Mouse (Mus musculus) intestine, embryonic 14.5 days (tissue): Measurements from ENCODE around the gene Defb19. TPM values are rescaled to one million over a fixed set of nuclear protein-coding genes. Genes with fewer than 3 reads are reported as not detected.

Source experiments
- ATAC-seq: fragments of 200-750 bp; cut with Nextera tagmentation; replicated peaks from 2 replicates; pipeline ENCODE4 v1.8.0; 2017; ENCODE audit warnings: low read depth, moderate number of reproducible peaks, moderate TSS enrichment, moderate library complexity; ENCODE audit not compliant: low FRiP score, low TSS enrichment
- DNase-seq: peaks from one replicate; pipeline ENCODE4 v3.0.0-alpha.2; 2018; ENCODE audit warnings: low spot score
- H3K27ac ChIP-seq: fragments of 300-500 bp; sonication (generic); 2 replicates; pipeline ENCODE4 v1.5.1; 2014; ENCODE audit warnings: low read depth, mild to moderate bottlenecking, control low read depth
- H3K27me3 ChIP-seq: fragments of 300-500 bp; sonication (generic); replicated peaks from 2 replicates; pipeline ENCODE4 v1.6.1; 2014; ENCODE audit warnings: low read length, control low read depth; ENCODE audit not compliant: control insufficient read depth, insufficient read depth
- H3K36me3 ChIP-seq: fragments of 300-500 bp; sonication (generic); 2 replicates; pipeline ENCODE4 v1.6.1; 2014; ENCODE audit warnings: low read length, control low read depth; ENCODE audit not compliant: control insufficient read depth, insufficient read depth
- H3K4me1 ChIP-seq: fragments of 300-500 bp; sonication (generic); replicated peaks from 2 replicates; pipeline ENCODE4 v1.6.1; 2014; ENCODE audit warnings: low read length, control low read depth, mixed read lengths; ENCODE audit not compliant: control insufficient read depth, insufficient read depth
- H3K4me2 ChIP-seq: fragments of 300-500 bp; sonication (generic); 2 replicates; pipeline ENCODE4 v1.6.1; 2014; ENCODE audit warnings: low read length
- H3K4me3 ChIP-seq: fragments of 300-500 bp; sonication (generic); 2 replicates; pipeline ENCODE4 v1.5.1; 2014; ENCODE audit warnings: low read depth, low read length, control low read depth, mixed read lengths
- H3K9ac ChIP-seq: fragments of 300-500 bp; sonication (generic); 2 replicates; pipeline ENCODE4 v1.6.1; 2014; ENCODE audit warnings: mild to moderate bottlenecking, low read length
- H3K9me3 ChIP-seq: fragments of 300-500 bp; sonication (generic); 2 replicates; pipeline ENCODE4 v1.6.1; 2016; ENCODE audit warnings: low read length, control low read depth; ENCODE audit not compliant: control insufficient read depth
- WGBS: fragments of 180-500 bp; shearing (Covaris S2); extraction: QIAGEN DNeasy Blood & Tissue Kit; methylation state at CpG from one replicate; pipeline ENCODE4 v1.1.7; 2014; 5-methylcytosine and 5-hydroxymethylcytosine counted together
- polyA plus RNA-seq: library from polyadenylated mRNA; unstranded; fragments of >200 nt; fragmentation: Nextera tagmentation; extraction: Ambion mirVana; gene quantifications from 2 replicates; pipeline ENCODE4 v1.2.1, GENCODE M21; 2014

Defb19 gene
- polyA plus RNA-seq, 1 experiment from 2014 or later, result not detected

DNA sequence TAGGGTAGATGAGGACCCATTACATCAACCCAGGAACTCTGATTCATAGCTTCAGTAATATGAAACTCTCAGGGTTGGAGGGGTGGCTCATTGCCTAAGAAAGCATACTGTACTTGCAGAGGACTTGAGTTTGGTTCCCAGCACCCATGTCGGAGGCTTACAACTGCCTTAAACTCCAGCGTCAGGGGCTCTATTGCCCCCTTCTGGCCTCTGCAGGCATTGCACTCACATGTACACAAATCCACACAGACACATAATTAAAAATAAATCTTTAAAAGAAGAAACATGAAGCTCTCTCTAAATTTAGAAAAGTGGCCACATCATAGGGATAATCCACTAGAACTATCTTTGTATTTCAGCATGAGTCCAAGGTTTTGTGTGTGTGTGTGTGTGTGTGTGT is 37.2 kb downstream of the Defb19 start:
- DNase-seq (no peak), ATAC-seq (no peak)
- Histone ChIP-seq H3K9me3 (no peaks in the 10 kb centered on the region), H3K27ac (no peak overlapping the region), H3K4me2 (no peak overlapping the region), H3K36me3 (no peaks in the 10 kb centered on the region), H3K27me3 (no peaks in the 10 kb centered on the region), H3K4me1 (no peaks in the 10 kb centered on the region), H3K9ac (no peak overlapping the region), H3K4me3 (no peak overlapping the region)
- WGBS, result 71% methylated on average over 2 of the region's 2 CpGs

- no peaks in the 10 kb centered on the region for H3K27me3 ChIP-seq
- H3K27ac ChIP-seq, result no peak overlapping the region
- H3K4me3 ChIP-seq, result no peak overlapping the region
- H3K4me2 ChIP-seq, result no peak overlapping the region
- no peak overlapping the region for H3K9ac ChIP-seq
- ATAC-seq, result no peak
- 86% methylated on average over 9 of the region's 9 CpGs for WGBS
- H3K4me1 ChIP-seq, result no peaks in the 10 kb centered on the region
- H3K9me3 ChIP-seq, result no peaks in the 10 kb centered on the region
- DNase-seq, result no peak
- no peaks in the 10 kb centered on the region for H3K36me3 ChIP-seq
These were observed 38.1 kb downstream of the Defb19 start for GRCm38 (mm10) chr2:152541979-152542378.

GRCm38 (mm10) chr2:152539944-152540710 is 40.0 kb downstream of the Defb19 start, which contains the start of gene Defb29:
TSS of gene Defb29 (minus strand) at chr2:152540098.
- no peak within 1 kb of the TSS for H3K27ac ChIP-seq
- no peaks in the 10 kb centered on the region for H3K27me3 ChIP-seq
- H3K4me3 ChIP-seq, result no peak within 1 kb of the TSS
- ATAC-seq (no peak), DNase-seq (no peak)
- H3K4me1 ChIP-seq, result no peaks in the 10 kb centered on the region
- no peak within 1 kb of the TSS for H3K4me2 ChIP-seq
- H3K36me3 ChIP-seq, result no peaks in the 10 kb centered on the region
- 43% methylated on average over 13 of the region's 13 CpGs for WGBS
- no peaks in the 10 kb centered on the region for H3K9me3 ChIP-seq
- H3K9ac ChIP-seq, result no peak within 1 kb of the TSS

Other genes starting within 250 kb of the Defb19 start
- 89.8 and 93.8 TPM in 2 replicates for gene Rbck1, start 247.7 kb downstream of the Defb19 start, polyA plus RNA-seq
- gene Trib3, start 236.3 kb downstream of the Defb19 start, polyA plus RNA-seq, result 1.8 and 2.8 TPM in 2 replicates
- 3.9 and 4.5 TPM in 2 replicates for gene Nrsn2, start 203.7 kb downstream of the Defb19 start, polyA plus RNA-seq
- 12.1 and 13.2 TPM in 2 replicates for gene Sox12, start 182.2 kb downstream of the Defb19 start, polyA plus RNA-seq
- gene Zcchc3, start 165.3 kb downstream of the Defb19 start, polyA plus RNA-seq, result 38.2 and 39.1 TPM in 2 replicates
- gene 6820408C15Rik, start 164.7 kb downstream of the Defb19 start, polyA plus RNA-seq, result 0.51 and 0.86 TPM in 2 replicates
- not detected in 2 replicates for gene Defb23, start 115.7 kb downstream of the Defb19 start, polyA plus RNA-seq
- gene Defb20, start 103.2 kb downstream of the Defb19 start, polyA plus RNA-seq, result not detected in 2 replicates
- gene Defb22, start 90.2 kb downstream of the Defb19 start, polyA plus RNA-seq, result not detected in 2 replicates
- gene Defb26, start 68.6 kb downstream of the Defb19 start, polyA plus RNA-seq, result not detected in 2 replicates
- gene Defb28, start 62.1 kb downstream of the Defb19 start, polyA plus RNA-seq, result not detected in 2 replicates
- gene Defb29, start 40.2 kb downstream of the Defb19 start, polyA plus RNA-seq, result not detected in 2 replicates
- gene Gm17416, start 11.0 kb downstream of the Defb19 start, polyA plus RNA-seq, result not detected in 2 replicates
- gene Defb21, start 7.6 kb downstream of the Defb19 start, polyA plus RNA-seq, result not detected in 2 replicates
- not detected in 2 replicates for gene Defb45, start 19.1 kb upstream of the Defb19 start, polyA plus RNA-seq
- not detected in 2 replicates for gene Defb36, start 24.0 kb upstream of the Defb19 start, polyA plus RNA-seq
- 1.4 and 2.3 TPM in 2 replicates for gene Defb25, start 42.7 kb upstream of the Defb19 start, polyA plus RNA-seq
- gene Rem1, start 46.6 kb upstream of the Defb19 start, polyA plus RNA-seq, result 9.6 and 12.9 TPM in 2 replicates
- 108 and 113 TPM in 2 replicates for gene H13, start 89.1 kb upstream of the Defb19 start, polyA plus RNA-seq
- gene Mcts2, start 106.7 kb upstream of the Defb19 start, polyA plus RNA-seq, result 32.8 and 34.0 TPM in 2 replicates
- 101 and 109 TPM in 2 replicates for gene Id1, start 155.9 kb upstream of the Defb19 start, polyA plus RNA-seq
- 11.0 and 13.1 TPM in 2 replicates for gene Cox4i2, start 173.9 kb upstream of the Defb19 start, polyA plus RNA-seq